Mouse (Mus musculus): ENCODE results near the gene Thap11. TPM values are rescaled to one million over a fixed set of nuclear protein-coding genes. Genes with fewer than 3 reads are reported as not detected.
"Not testable (repeated sequence)": the region's sequence is repeated elsewhere in the genome, so short reads cannot be mapped to it uniquely, and the experiment has no call there.

Thap11 gene
- polyA plus RNA-seq, 1 experiment from 2014 or later = 56.3 TPM

GRCm38 (mm10) chr8:105826379-105826778 is 28.6 kb upstream of the Thap11 start:
- peak overlapping the region; percentile 81 for H3K27ac ChIP-seq (replicated peaks)
- H3K36me3 ChIP-seq = peaks cover 25% of the 10 kb centered on the region
- H3K4me1 ChIP-seq (replicated peaks) = peaks cover 29% of the 10 kb centered on the region
- peak overlapping the region; percentile 94 for H3K4me2 ChIP-seq
- peak overlapping the region; percentile 95 for H3K9ac ChIP-seq
- no peak for ATAC-seq (ENCODE audit: low FRiP score, low read depth)
- peak overlapping the region; percentile 99 for H3K4me3 ChIP-seq
- 11% methylated on average over 4 of the region's 4 CpGs for WGBS
- no peaks in the 10 kb centered on the region for H3K27me3 ChIP-seq
- H3K9me3 ChIP-seq = no peaks in the 10 kb centered on the region

- no peaks in the 10 kb centered on the region for H3K9me3 ChIP-seq
- ATAC-seq (ENCODE audit: low FRiP score, low read depth) = peak; percentile 99
- peaks cover 29% of the 10 kb centered on the region for H3K4me1 ChIP-seq (replicated peaks)
- peak within 1 kb of the TSS; percentile 95 for H3K9ac ChIP-seq
- under 1% methylated on average over 46 of the region's 52 CpGs for WGBS
- H3K27me3 ChIP-seq = no peaks in the 10 kb centered on the region
- H3K36me3 ChIP-seq = peaks cover 20% of the 10 kb centered on the region
- H3K4me3 ChIP-seq = peak within 1 kb of the TSS; percentile 99
- H3K27ac ChIP-seq (replicated peaks) = peak within 1 kb of the TSS; percentile 88
- H3K4me2 ChIP-seq = peak within 1 kb of the TSS; percentile 94
Measured at GRCm38 (mm10) chr8:105826861-105827848, 27.8 kb upstream of the Thap11 start, which contains the start of the genes Ranbp10 and Tsnaxip1. Ranbp10 (minus strand) TSS chr8:105827350. Tsnaxip1 (plus strand) TSS chr8:105827731.

DNA sequence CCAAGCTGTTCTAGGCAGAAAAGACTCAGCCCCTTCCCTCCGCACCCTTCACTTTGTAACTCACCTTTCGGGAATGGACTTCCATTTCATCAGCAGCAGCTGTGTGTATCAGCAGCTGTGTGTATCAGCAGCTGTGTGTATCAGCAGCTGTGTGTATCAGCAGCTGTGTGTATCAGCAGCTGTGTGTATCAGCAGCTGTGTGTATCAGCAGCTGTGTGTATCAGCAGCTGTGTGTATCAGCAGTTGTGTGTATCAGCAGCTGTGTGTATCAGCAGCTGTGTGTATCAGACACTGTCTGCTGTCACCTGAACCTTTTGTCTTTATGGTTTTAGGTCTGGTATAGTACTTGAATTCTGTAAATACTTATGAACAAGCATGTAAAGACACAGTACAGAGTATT is 21.2 kb upstream of the Thap11 start:
- not testable (repeated sequence) for H3K27ac ChIP-seq (replicated peaks); H3K4me3 ChIP-seq; ATAC-seq (ENCODE audit: low FRiP score, low read depth); H3K4me1 ChIP-seq (replicated peaks); H3K36me3 ChIP-seq; H3K27me3 ChIP-seq; H3K9ac ChIP-seq; H3K9me3 ChIP-seq; H3K4me2 ChIP-seq
- 87% methylated on average over 2 of the region's 2 CpGs for WGBS

DNA sequence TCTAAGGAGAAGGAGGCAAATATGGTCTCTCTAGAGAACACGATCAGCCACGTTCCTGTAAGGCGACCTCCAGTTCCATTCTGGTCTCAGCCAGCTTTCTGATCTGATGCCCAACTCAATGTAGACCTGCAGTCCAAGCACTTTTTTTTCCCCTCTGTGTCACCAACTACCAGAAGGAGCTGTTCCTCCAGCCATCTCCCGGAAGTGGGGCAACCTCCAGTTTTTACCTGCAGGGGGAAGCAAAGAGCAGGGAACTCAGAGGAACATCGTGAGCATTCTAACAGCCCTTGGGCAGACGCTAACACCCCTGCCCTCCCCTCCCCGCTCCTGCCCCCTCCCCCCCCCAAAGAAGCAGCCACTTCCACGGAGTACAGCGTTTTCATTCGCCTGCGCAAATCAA is 19.6 kb upstream of the Thap11 start:
- Histone ChIP-seq H3K4me1 (replicated peaks) (no peaks in the 10 kb centered on the region), H3K27ac (replicated peaks) (no peak overlapping the region), H3K36me3 (no peaks in the 10 kb centered on the region), H3K27me3 (no peaks in the 10 kb centered on the region), H3K9me3 (no peaks in the 10 kb centered on the region), H3K4me3 (no peak overlapping the region), H3K4me2 (no peak overlapping the region), H3K9ac (no peak overlapping the region)
- no peak for ATAC-seq (ENCODE audit: low FRiP score, low read depth)
- WGBS = 29% methylated on average over 11 of the region's 11 CpGs

DNA sequence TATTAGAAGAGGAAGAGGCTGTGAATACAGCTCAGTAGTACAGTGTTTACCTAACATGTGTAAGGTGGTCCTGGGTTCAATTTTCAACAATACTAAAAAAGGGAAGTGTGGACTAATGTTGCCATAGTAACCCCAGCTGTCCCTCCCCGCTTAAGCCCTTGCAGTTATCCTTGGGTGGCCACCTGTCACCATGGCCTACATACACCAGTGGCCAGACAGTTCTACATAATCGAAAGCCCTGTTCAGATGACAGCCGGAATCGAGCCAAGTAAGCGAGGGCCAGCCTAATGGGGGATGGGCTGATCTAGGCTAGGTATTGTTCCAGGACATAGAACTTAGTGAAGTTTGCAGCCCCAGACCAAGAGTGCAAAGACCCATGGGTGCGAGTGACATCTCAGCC is 17.9 kb upstream of the Thap11 start:
- no peak overlapping the region for H3K9ac ChIP-seq
- 81% methylated on average over 6 of the region's 6 CpGs for WGBS
- ATAC-seq (ENCODE audit: low FRiP score, low read depth) = no peak
- H3K36me3 ChIP-seq = no peaks in the 10 kb centered on the region
- H3K27me3 ChIP-seq = no peaks in the 10 kb centered on the region
- no peak overlapping the region for H3K4me3 ChIP-seq
- no peak overlapping the region for H3K4me2 ChIP-seq
- H3K9me3 ChIP-seq = no peaks in the 10 kb centered on the region
- no peak overlapping the region for H3K27ac ChIP-seq (replicated peaks)
- no peaks in the 10 kb centered on the region for H3K4me1 ChIP-seq (replicated peaks)

DNA sequence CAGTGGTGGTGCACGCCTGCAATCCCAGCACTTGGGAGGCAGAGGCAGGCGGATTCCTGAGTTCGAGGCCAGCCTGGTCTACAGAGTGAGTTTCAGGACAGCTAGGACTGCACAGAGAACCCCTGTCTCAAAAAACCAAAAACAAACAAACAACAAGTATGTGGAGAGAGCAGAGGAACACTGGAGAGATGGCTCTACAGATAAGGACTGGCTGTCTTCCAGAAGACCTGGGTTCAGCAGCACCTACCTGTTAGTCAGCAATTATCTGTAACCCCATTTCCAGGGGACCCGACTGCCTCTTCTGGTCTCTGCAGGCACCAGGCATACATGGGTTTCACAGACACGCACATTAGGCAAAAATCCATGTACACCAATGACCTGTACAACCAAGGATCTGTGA is 15.7 kb upstream of the Thap11 start:
- Histone ChIP-seq H3K4me3 (no peak overlapping the region), H3K27ac (replicated peaks) (no peak overlapping the region), H3K27me3 (no peaks in the 10 kb centered on the region), H3K9ac (no peak overlapping the region), H3K36me3 (peaks cover 8% of the 10 kb centered on the region), H3K9me3 (no peaks in the 10 kb centered on the region), H3K4me2 (no peak overlapping the region), H3K4me1 (replicated peaks) (no peaks in the 10 kb centered on the region)
- ATAC-seq (ENCODE audit: low FRiP score, low read depth) = no peak
- 89% methylated on average over 5 of the region's 5 CpGs for WGBS

- Histone ChIP-seq H3K4me1 (replicated peaks) (peaks cover 7% of the 10 kb centered on the region), H3K9me3 (no peaks in the 10 kb centered on the region), H3K4me3 (no peak overlapping the region), H3K36me3 (peaks cover 54% of the 10 kb centered on the region), H3K4me2 (no peak overlapping the region), H3K9ac (no peak overlapping the region), H3K27me3 (no peaks in the 10 kb centered on the region), H3K27ac (replicated peaks) (no peak overlapping the region)
- no peak for ATAC-seq (ENCODE audit: low FRiP score, low read depth)
- whole genome bisulfite sequencing = 92% methylated on average over 11 of the region's 11 CpGs
Measured at GRCm38 (mm10) chr8:105846678-105847077, 8.3 kb upstream of the Thap11 start.

- no peak overlapping the region for H3K27ac ChIP-seq (replicated peaks)
- no peaks in the 10 kb centered on the region for H3K27me3 ChIP-seq
- H3K4me2 ChIP-seq = 0 out of 2 replicates have a peak overlapping the region, but pooled peaks have one; percentile 41
- H3K4me3 ChIP-seq = no peak overlapping the region
- peaks cover 17% of the 10 kb centered on the region for H3K4me1 ChIP-seq (replicated peaks)
- no peak overlapping the region for H3K9ac ChIP-seq
- H3K9me3 ChIP-seq = no peaks in the 10 kb centered on the region
- 86% methylated on average over 4 of the region's 4 CpGs for WGBS
- ATAC-seq (ENCODE audit: low FRiP score, low read depth) = no peak
- peaks cover 38% of the 10 kb centered on the region for H3K36me3 ChIP-seq
Measured at GRCm38 (mm10) chr8:105850014-105850413, 4.9 kb upstream of the Thap11 start.

GRCm38 (mm10) chr8:105850611-105851010 is 4.3 kb upstream of the Thap11 start:
- ATAC-seq (ENCODE audit: low FRiP score, low read depth) = no peak
- 83% methylated on average over 7 of the region's 7 CpGs for WGBS
- Histone ChIP-seq H3K27me3 (no peaks in the 10 kb centered on the region), H3K36me3 (peaks cover 35% of the 10 kb centered on the region), H3K27ac (replicated peaks) (no peak overlapping the region), H3K4me2 (peak overlapping the region; percentile 41), H3K9me3 (no peaks in the 10 kb centered on the region), H3K9ac (no peak overlapping the region), H3K4me1 (replicated peaks) (peaks cover 20% of the 10 kb centered on the region), H3K4me3 (0 out of 2 replicates have a peak overlapping the region, but pooled peaks have one; percentile 0)

GRCm38 (mm10) chr8:105851651-105852143 is 3.2 kb upstream of the Thap11 start:
- peak overlapping the region; percentile 80 for H3K4me3 ChIP-seq
- H3K27ac ChIP-seq (replicated peaks) = peak overlapping the region; percentile 84
- WGBS = under 1% methylated on average over 34 of the region's 34 CpGs
- ATAC-seq (ENCODE audit: low FRiP score, low read depth) = peak; percentile 86
- H3K9ac ChIP-seq = peak overlapping the region; percentile 63
- H3K4me1 ChIP-seq (replicated peaks) = peaks cover 31% of the 10 kb centered on the region
- no peaks in the 10 kb centered on the region for H3K27me3 ChIP-seq
- H3K4me2 ChIP-seq = peak overlapping the region; percentile 74
- peaks cover 24% of the 10 kb centered on the region for H3K36me3 ChIP-seq
- no peaks in the 10 kb centered on the region for H3K9me3 ChIP-seq

DNA sequence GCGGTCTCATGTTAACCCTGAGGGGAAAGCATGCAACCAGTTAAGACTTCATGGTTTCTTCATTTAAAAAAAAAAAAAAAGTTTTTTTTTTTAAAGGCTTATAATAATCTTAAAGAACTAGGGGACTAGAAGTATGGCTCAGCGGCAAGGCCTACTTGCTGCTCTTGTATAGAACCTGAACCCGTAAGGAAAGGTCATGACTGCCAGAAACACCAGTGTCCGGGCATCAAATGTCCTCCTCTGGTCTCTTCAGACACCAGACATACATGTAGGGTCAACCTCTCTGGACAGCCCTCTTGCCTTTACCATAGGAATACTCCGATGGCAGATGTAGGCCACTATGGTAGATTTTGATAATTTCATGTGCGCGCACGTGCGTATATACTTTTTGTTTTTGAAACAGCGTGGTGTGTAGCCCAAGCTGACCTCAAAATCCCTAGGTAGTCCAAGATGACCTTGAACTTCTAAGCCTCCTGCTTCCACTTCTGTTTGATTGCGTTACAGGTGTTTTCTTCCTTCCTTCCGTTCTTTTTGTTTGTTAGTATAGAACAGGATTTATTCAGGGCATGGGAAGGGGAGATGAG is 2.7 kb upstream of the Thap11 start:
- H3K4me3 ChIP-seq = peak overlapping the region; percentile 80
- no peak overlapping the region for H3K9ac ChIP-seq
- 82% methylated on average over 12 of the region's 12 CpGs for WGBS
- no peaks in the 10 kb centered on the region for H3K27me3 ChIP-seq
- H3K36me3 ChIP-seq = peaks cover 19% of the 10 kb centered on the region
- no peaks in the 10 kb centered on the region for H3K9me3 ChIP-seq
- peaks cover 36% of the 10 kb centered on the region for H3K4me1 ChIP-seq (replicated peaks)
- H3K27ac ChIP-seq (replicated peaks) = peak overlapping the region; percentile 84
- H3K4me2 ChIP-seq = peak overlapping the region; percentile 74
- no peak for ATAC-seq (ENCODE audit: low FRiP score, low read depth)

- Histone ChIP-seq H3K9ac (no peak within 1 kb of the TSS), H3K9me3 (no peaks in the 10 kb centered on the region), H3K36me3 (peaks cover 11% of the 10 kb centered on the region), H3K27ac (replicated peaks) (peak within 1 kb of the TSS; percentile 84), H3K4me2 (peak within 1 kb of the TSS; percentile 74; the same call in 1 of the 2 replicates), H3K4me1 (replicated peaks) (peaks cover 46% of the 10 kb centered on the region), H3K4me3 (peak within 1 kb of the TSS; percentile 80), H3K27me3 (no peaks in the 10 kb centered on the region)
- no peak for ATAC-seq (ENCODE audit: low FRiP score, low read depth)
- WGBS = 95% methylated on average over 3 of the region's 3 CpGs
Measured at GRCm38 (mm10) chr8:105853178-105853577, 1.8 kb upstream of the Thap11 start, which contains the start of gene Cenpt. Cenpt (minus strand) TSS chr8:105853278.

Measured in hindbrain, embryonic 15.5 days (tissue).